Mouse (Mus musculus): Measurements from ENCODE around the gene Apbb1. TPM values are rescaled to one million over a fixed set of nuclear protein-coding genes. Genes with fewer than 3 reads are reported as not detected.

Apbb1 gene
- polyA plus RNA-seq, 1 experiment from 2014 or later = 300 TPM

DNA sequence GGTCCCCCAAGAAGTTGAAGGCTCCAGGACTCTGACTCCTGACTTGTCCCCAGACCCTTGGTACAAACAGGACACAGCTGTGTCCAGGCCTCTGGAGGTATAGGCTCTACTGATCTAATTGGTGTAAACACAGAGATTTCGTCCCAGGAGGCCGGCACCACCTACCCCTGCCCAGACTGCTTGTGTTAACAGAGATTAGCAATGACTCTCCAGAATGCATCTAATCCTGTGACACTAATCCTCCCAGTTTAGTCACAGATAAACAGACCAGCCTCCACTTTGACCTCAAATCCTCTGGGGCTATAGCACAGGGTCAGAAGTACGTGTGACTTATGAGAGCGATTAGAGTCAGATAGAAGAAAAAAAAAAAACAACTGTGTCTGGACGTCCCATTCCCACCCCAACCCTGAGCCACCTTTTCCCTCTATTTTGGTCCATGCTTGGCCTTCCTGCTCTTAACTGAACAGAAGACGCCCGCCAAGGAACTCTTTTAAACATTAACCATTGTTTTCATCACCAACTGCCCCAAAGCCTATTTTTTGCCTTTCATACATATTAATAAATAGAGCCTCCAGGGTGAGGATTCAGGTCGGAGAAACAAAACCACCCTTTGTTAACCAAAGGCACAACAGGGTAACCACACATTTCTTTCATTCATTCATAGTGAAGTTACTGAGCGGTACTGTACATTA, 64.6 kb downstream of the Apbb1 start:
- no peak overlapping the region for H3K4me3 ChIP-seq (replicated peaks; ENCODE audit: low read length)
- H3K27me3 ChIP-seq (replicated peaks; ENCODE audit: control insufficient read depth, insufficient read depth, low read length) = no peaks in the 10 kb centered on the region
- no peak overlapping the region for H3K27ac ChIP-seq (ENCODE audit: low read length)
- H3K9me3 ChIP-seq (ENCODE audit: control insufficient read depth, low read length) = no peaks in the 10 kb centered on the region
- no peaks in the 10 kb centered on the region for H3K36me3 ChIP-seq (ENCODE audit: control insufficient read depth, insufficient read depth)
- no peak overlapping the region for H3K9ac ChIP-seq (replicated peaks; ENCODE audit: low read depth, low read length)
- H3K4me2 ChIP-seq (ENCODE audit: low read length) = no peak overlapping the region
- 35% methylated on average over 9 of the region's 9 CpGs for WGBS
- ATAC-seq = no peak
- H3K4me1 ChIP-seq (replicated peaks; ENCODE audit: control insufficient read depth, insufficient read depth, low read length) = no peaks in the 10 kb centered on the region

- H3K9me3 ChIP-seq (ENCODE audit: control insufficient read depth, low read length) = no peaks in the 10 kb centered on the region
- no peaks in the 10 kb centered on the region for H3K36me3 ChIP-seq (ENCODE audit: control insufficient read depth, insufficient read depth)
- H3K9ac ChIP-seq (replicated peaks; ENCODE audit: low read depth, low read length) = no peak overlapping the region
- no peak overlapping the region for H3K27ac ChIP-seq (ENCODE audit: low read length)
- ATAC-seq = no peak
- H3K4me1 ChIP-seq (replicated peaks; ENCODE audit: control insufficient read depth, insufficient read depth, low read length) = no peaks in the 10 kb centered on the region
- no peaks in the 10 kb centered on the region for H3K27me3 ChIP-seq (replicated peaks; ENCODE audit: control insufficient read depth, insufficient read depth, low read length)
- no peak overlapping the region for H3K4me3 ChIP-seq (replicated peaks; ENCODE audit: low read length)
- 14% methylated on average over 5 of the region's 5 CpGs for WGBS
- H3K4me2 ChIP-seq (ENCODE audit: low read length) = no peak overlapping the region
Measured at GRCm38 (mm10) chr7:105515178-105515577, 66.3 kb downstream of the Apbb1 start.

DNA sequence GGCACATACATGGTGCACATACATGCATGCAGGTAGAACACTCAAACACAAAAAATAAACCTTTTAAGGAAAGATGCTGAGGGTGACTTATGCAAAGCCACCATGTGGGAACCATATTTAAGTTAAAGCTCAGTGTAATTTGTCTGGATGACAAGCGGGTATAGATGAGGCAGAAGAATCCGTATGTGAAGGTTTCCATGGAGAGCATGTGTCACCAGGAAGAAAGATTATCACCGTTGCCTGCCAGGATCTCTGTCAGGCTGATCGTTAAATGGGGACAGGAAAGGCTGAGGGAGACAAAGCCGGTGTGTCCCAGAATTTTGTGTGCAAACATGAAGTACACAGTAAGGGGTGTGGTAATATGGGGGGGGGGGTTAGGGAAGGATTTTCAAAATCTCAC, 66.9 kb downstream of the Apbb1 start:
- H3K4me2 ChIP-seq (ENCODE audit: low read length) = no peak overlapping the region
- H3K27me3 ChIP-seq (replicated peaks; ENCODE audit: control insufficient read depth, insufficient read depth, low read length) = no peaks in the 10 kb centered on the region
- ATAC-seq = peak; percentile 35
- no peaks in the 10 kb centered on the region for H3K9me3 ChIP-seq (ENCODE audit: control insufficient read depth, low read length)
- H3K27ac ChIP-seq (ENCODE audit: low read length) = no peak overlapping the region
- 40% methylated on average over 5 of the region's 5 CpGs for WGBS
- no peaks in the 10 kb centered on the region for H3K4me1 ChIP-seq (replicated peaks; ENCODE audit: control insufficient read depth, insufficient read depth, low read length)
- H3K4me3 ChIP-seq (replicated peaks; ENCODE audit: low read length) = no peak overlapping the region
- H3K36me3 ChIP-seq (ENCODE audit: control insufficient read depth, insufficient read depth) = no peaks in the 10 kb centered on the region
- no peak overlapping the region for H3K9ac ChIP-seq (replicated peaks; ENCODE audit: low read depth, low read length)

DNA sequence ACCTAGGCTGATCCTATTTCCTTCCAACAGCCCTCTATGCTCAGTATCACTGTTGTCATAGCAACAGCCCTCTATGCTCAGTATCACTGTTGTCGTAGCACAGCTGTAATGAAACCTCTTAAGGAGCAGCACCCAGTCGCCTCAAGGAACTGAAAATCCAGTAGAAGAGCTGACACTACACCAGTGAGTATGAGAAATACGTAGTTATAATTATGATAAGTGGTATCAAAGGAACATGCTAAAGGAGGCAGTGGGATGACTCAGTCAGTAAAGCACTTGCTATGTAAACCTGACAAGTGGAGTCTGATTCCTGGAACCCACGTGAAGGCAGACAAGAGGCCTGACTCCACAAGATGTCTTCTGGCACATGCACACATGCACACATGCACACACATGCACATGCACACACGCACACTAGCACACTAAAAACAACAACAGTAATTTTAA, 67.6 kb downstream of the Apbb1 start:
- H3K4me1 ChIP-seq (replicated peaks; ENCODE audit: control insufficient read depth, insufficient read depth, low read length) = no peaks in the 10 kb centered on the region
- H3K36me3 ChIP-seq (ENCODE audit: control insufficient read depth, insufficient read depth) = no peaks in the 10 kb centered on the region
- no peak overlapping the region for H3K9ac ChIP-seq (replicated peaks; ENCODE audit: low read depth, low read length)
- peak; percentile 74 for ATAC-seq
- H3K27me3 ChIP-seq (replicated peaks; ENCODE audit: control insufficient read depth, insufficient read depth, low read length) = no peaks in the 10 kb centered on the region
- H3K4me2 ChIP-seq (ENCODE audit: low read length) = no peak overlapping the region
- 46% methylated on average over 5 of the region's 5 CpGs for WGBS
- H3K4me3 ChIP-seq (replicated peaks; ENCODE audit: low read length) = no peak overlapping the region
- no peak overlapping the region for H3K27ac ChIP-seq (ENCODE audit: low read length)
- no peaks in the 10 kb centered on the region for H3K9me3 ChIP-seq (ENCODE audit: control insufficient read depth, low read length)

- Histone ChIP-seq H3K9ac (replicated peaks; ENCODE audit: low read depth, low read length) (no peak overlapping the region), H3K4me1 (replicated peaks; ENCODE audit: control insufficient read depth, insufficient read depth, low read length) (no peaks in the 10 kb centered on the region), H3K27me3 (replicated peaks; ENCODE audit: control insufficient read depth, insufficient read depth, low read length) (no peaks in the 10 kb centered on the region), H3K9me3 (ENCODE audit: control insufficient read depth, low read length) (no peaks in the 10 kb centered on the region), H3K27ac (ENCODE audit: low read length) (no peak overlapping the region), H3K36me3 (ENCODE audit: control insufficient read depth, insufficient read depth) (no peaks in the 10 kb centered on the region), H3K4me3 (replicated peaks; ENCODE audit: low read length) (no peak overlapping the region), H3K4me2 (ENCODE audit: low read length) (no peak overlapping the region)
- WGBS = 87% methylated on average over 5 of the region's 5 CpGs
- no peak for ATAC-seq
Measured at GRCm38 (mm10) chr7:105510143-105510542, 71.3 kb downstream of the Apbb1 start.

Other genes with a start within 250 kb of the Apbb1 start
- gene Olfr690, start 247.5 kb downstream of the Apbb1 start, polyA plus RNA-seq (2015; fragmentation: Nextera tagmentation; extraction: Ambion mirVana) = not detected in 2 replicates
- gene Olfr691, start 239.4 kb downstream of the Apbb1 start, polyA plus RNA-seq (2015; fragmentation: Nextera tagmentation; extraction: Ambion mirVana) = 0.22 TPM in 1 of 2 replicates, not detected in the other
- gene Olfr692, start 213.4 kb downstream of the Apbb1 start, polyA plus RNA-seq (2015; fragmentation: Nextera tagmentation; extraction: Ambion mirVana) = not detected in 2 replicates
- not detected in 2 replicates for gene Gm5901, start 206.6 kb downstream of the Apbb1 start, polyA plus RNA-seq (2015; fragmentation: Nextera tagmentation; extraction: Ambion mirVana)
- 50.1 and 53.6 TPM in 2 replicates for gene Fam160a2, start 181.6 kb downstream of the Apbb1 start, polyA plus RNA-seq (2015; fragmentation: Nextera tagmentation; extraction: Ambion mirVana)
- gene Cnga4, start 177.1 kb downstream of the Apbb1 start, polyA plus RNA-seq (2015; fragmentation: Nextera tagmentation; extraction: Ambion mirVana) = 0.19 TPM in 1 of 2 replicates, not detected in the other
- gene Cckbr, start 155.9 kb downstream of the Apbb1 start, polyA plus RNA-seq (2015; fragmentation: Nextera tagmentation; extraction: Ambion mirVana) = 1.2 and 2.6 TPM in 2 replicates
- 24.2 and 28.3 TPM in 2 replicates for gene Cavin3, start 99.4 kb downstream of the Apbb1 start, polyA plus RNA-seq (2015; fragmentation: Nextera tagmentation; extraction: Ambion mirVana)
- gene Smpd1, start 27.3 kb downstream of the Apbb1 start, polyA plus RNA-seq (2015; fragmentation: Nextera tagmentation; extraction: Ambion mirVana) = 69.2 and 74.2 TPM in 2 replicates
- gene Hpx, start 18.5 kb upstream of the Apbb1 start, polyA plus RNA-seq (2015; fragmentation: Nextera tagmentation; extraction: Ambion mirVana) = 0.14 TPM in 1 of 2 replicates, not detected in the other
- 77.5 and 95.0 TPM in 2 replicates for gene Trim3, start 51.9 kb upstream of the Apbb1 start, polyA plus RNA-seq (2015; fragmentation: Nextera tagmentation; extraction: Ambion mirVana)
- gene Timm10b, start 58.4 kb upstream of the Apbb1 start, polyA plus RNA-seq (2015; fragmentation: Nextera tagmentation; extraction: Ambion mirVana) = 124 and 125 TPM in 2 replicates
- 84.4 and 86.7 TPM in 2 replicates for gene Arfip2, start 58.8 kb upstream of the Apbb1 start, polyA plus RNA-seq (2015; fragmentation: Nextera tagmentation; extraction: Ambion mirVana)
- 4.6 and 9.1 TPM in 2 replicates for gene Gm45799, start 58.9 kb upstream of the Apbb1 start, polyA plus RNA-seq (2015; fragmentation: Nextera tagmentation; extraction: Ambion mirVana)
- 1.0 and 1.3 TPM in 2 replicates for gene Dnhd1, start 69.2 kb upstream of the Apbb1 start, polyA plus RNA-seq (2015; fragmentation: Nextera tagmentation; extraction: Ambion mirVana)
- 191 and 228 TPM in 2 replicates for gene Ilk, start 154.9 kb upstream of the Apbb1 start, polyA plus RNA-seq (2015; fragmentation: Nextera tagmentation; extraction: Ambion mirVana)
- 25.3 and 26.3 TPM in 2 replicates for gene Rrp8, start 155.7 kb upstream of the Apbb1 start, polyA plus RNA-seq (2015; fragmentation: Nextera tagmentation; extraction: Ambion mirVana)
- gene Taf10, start 162.7 kb upstream of the Apbb1 start, polyA plus RNA-seq (2015; fragmentation: Nextera tagmentation; extraction: Ambion mirVana) = 85.8 and 89.5 TPM in 2 replicates
- 30.2 and 35.2 TPM in 2 replicates for gene Tpp1, start 170.6 kb upstream of the Apbb1 start, polyA plus RNA-seq (2015; fragmentation: Nextera tagmentation; extraction: Ambion mirVana)
- 20.7 and 22.0 TPM in 2 replicates for gene Dchs1, start 206.0 kb upstream of the Apbb1 start, polyA plus RNA-seq (2015; fragmentation: Nextera tagmentation; extraction: Ambion mirVana)
- 178 and 190 TPM in 2 replicates for gene Mrpl17, start 229.4 kb upstream of the Apbb1 start, polyA plus RNA-seq (2015; fragmentation: Nextera tagmentation; extraction: Ambion mirVana)